Mouse (Mus musculus) cortical plate, adult 2 months (tissue): ENCODE measurements around the gene Ddx41. TPM values are rescaled to one million over a fixed set of nuclear protein-coding genes. Genes with fewer than 3 reads are reported as not detected.

ENCODE experiments used
- H3K27ac ChIP-seq: fragments of 200-500 bp; 2 replicates; pipeline ENCODE4 v1.5.1; 2012; ENCODE audit warnings: low read length, control low read depth, inconsistent platforms; ENCODE audit not compliant: insufficient read depth
- H3K4me1 ChIP-seq: fragments of 200-500 bp; 2 replicates; pipeline ENCODE4 v1.6.1; 2011; ENCODE audit warnings: low read length; ENCODE audit not compliant: control insufficient read depth, insufficient read depth
- H3K4me3 ChIP-seq: fragments of 200-500 bp; 2 replicates; pipeline ENCODE4 v1.5.1; 2011; ENCODE audit warnings: mild to moderate bottlenecking, low read length, control low read depth; ENCODE audit not compliant: insufficient read depth
- CTCF ChIP-seq: fragments of 200-500 bp; IDR thresholded peaks from 2 replicates; pipeline ENCODE4 v1.5.1; 2011; ENCODE audit warnings: mild to moderate bottlenecking, control low read depth, low read length; ENCODE audit not compliant: insufficient read depth; ENCODE audit errors: extremely low read depth
- POLR2A ChIP-seq: fragments of 200-500 bp; IDR thresholded peaks from 2 replicates; pipeline ENCODE4 v1.6.1; 2011; ENCODE audit warnings: mild to moderate bottlenecking, low read length, control low read depth; ENCODE audit not compliant: insufficient read depth; ENCODE audit errors: extremely low read depth
- polyA plus RNA-seq: library from polyadenylated mRNA; depleted of rRNA; stranded (reverse); fragments of >200 nt; gene quantifications from 2 replicates; pipeline ENCODE4 v1.2.3, GENCODE M21; 2012

Gene Ddx41
- polyA plus RNA-seq, 1 experiment, result 81.1 TPM

- no peak for TF ChIP-seq CTCF
- no peak for TF ChIP-seq POLR2A
- Histone ChIP-seq H3K27ac (no peak overlapping the region), H3K4me1 (peaks cover 2% of the 10 kb centered on the region; the same call in 1 of the 2 replicates), H3K4me3 (no peak overlapping the region)
Observed at GRCm38 (mm10) chr13:55496661-55497060, 39.8 kb downstream of the Ddx41 start.

DNA sequence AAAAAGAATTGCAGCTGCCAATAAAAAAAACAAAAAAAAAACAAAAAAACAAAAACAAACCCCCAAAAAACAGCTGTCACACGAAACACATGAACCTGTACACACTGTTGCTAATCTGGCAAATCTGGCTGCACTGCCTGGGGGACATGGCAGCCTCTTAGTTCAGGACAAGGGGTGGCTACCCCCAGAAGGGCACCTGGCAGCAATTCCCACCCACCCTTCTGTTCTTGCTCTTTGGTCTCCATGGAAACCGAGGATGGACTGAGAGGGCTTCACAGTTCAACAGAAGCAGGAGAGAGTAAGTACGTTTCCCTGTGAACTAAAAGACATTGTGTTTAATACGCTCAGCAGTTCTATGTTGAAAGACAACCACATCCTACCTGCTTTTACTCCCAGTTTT lies 40.8 kb downstream of the Ddx41 start:
- Histone ChIP-seq H3K4me3 (no peak overlapping the region), H3K27ac (no peak overlapping the region), H3K4me1 (peaks cover 2% of the 10 kb centered on the region; the same call in 1 of the 2 replicates)
- TF ChIP-seq CTCF (no peak), POLR2A (no peak)

DNA sequence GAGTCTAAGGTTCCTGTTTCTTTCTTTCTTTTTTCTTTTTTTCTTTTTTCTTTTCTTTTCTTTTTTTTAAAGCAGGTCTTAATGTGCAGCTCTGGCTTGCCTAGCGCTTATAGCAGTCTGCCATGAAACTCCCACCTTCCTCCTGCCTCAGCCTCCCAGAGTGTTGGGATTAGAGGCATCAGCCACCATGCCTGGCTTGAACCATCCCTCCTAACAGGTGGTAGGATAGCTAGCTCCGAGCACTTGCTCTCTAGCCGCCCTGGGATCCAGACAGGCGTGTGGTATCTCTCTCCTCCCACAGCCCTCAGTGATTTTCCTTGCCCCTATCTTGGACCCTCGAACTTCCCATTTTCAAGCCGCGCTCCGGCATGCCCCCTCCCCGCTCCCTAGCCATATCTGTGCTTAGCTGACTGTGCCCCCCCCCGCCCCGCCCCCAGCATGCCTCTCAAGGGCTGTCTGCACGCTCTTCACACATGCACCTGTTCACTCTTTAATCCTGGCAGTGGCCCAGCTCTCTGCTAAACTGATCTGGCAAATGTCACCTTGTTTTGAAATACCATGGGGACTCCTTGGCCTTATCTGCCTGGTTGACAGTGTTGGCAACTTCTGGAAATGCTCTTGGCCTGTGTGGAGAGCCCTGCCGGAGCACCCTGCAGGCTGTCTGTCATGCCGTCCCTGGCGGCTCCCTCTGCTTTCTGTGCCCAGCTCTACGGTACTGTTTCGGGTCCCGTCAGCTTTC lies 41.4 kb downstream of the Ddx41 start:
- no peak overlapping the region for H3K4me3 ChIP-seq
- TF ChIP-seq CTCF, result no peak
- no peak for TF ChIP-seq POLR2A
- no peak overlapping the region for H3K27ac ChIP-seq
- peaks cover 2% of the 10 kb centered on the region; the same call in 1 of the 2 replicates for H3K4me1 ChIP-seq

DNA sequence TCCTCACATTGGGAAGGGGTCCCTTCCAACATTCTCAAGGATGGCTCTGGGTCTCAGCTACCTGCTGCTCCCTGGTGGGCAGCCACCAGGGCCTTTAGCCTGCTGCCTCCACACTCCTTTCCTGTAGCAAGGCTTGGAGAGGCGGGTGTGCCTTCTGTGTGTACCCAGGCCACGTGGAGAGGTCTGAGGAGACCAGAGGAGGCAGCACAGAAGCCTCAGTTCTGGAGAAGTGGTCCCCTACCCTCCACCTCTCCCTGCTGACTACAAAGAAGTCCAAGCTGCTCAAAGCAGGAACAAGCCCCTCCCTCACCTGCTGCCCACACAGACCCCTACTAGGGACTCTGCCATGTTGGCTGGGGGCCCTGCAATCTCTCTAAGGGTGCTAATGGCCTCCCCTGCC lies 42.2 kb downstream of the Ddx41 start:
- no peak overlapping the region for H3K4me3 ChIP-seq
- H3K27ac ChIP-seq, result no peak overlapping the region
- TF ChIP-seq CTCF, result no peak
- TF ChIP-seq POLR2A, result no peak
- H3K4me1 ChIP-seq, result peaks cover 2% of the 10 kb centered on the region; the same call in 1 of the 2 replicates

DNA sequence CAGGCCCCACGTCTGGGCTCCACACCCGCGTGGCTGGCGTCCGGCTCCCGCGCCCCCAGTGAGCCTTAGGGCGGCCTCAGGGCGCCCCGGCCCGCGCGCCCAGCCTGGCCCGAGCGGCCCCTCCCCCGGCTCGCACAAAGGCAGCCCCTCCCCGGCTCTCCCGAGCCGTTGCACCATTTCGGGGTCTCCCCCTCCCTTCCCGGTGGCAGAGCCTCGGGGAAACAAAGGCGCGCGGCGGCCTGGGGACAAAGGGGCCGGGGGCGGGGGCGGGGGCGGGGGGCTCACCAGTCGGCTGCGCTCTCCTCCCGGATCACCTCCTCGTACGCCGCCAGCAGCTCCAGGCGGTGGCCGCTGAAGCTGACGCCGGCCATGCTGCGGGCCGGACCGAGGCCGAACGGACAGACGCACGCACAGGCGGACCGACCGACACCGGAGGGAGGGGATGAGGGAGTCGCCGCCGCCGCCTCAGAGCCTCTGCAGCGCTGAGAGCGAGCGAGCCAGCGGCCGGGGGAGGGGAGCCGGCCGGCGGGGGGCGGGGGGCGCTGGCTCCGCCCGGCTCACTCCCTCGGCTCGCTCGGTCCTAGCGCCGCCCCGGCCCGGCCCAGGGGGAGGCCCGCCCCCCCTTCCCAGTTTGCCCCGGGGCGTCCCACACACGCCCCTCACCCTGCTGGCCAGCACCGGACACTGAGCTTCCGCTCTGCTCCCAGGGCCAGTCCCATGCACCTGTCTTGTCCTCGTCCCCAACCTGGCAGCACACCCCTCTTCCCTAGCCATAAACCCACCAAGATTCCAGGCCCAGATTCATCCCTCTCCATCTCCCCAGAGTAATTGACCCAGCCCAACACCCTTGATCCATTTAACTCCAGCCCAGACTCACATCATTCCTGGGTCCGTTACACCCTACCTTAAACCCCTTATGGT lies 48.6 kb downstream of the Ddx41 start, which contains the start of gene Dbn1:
Gene Dbn1, minus strand, starts transcription at position 534 of the 921 bp plus-strand sequence.
- Histone ChIP-seq H3K4me3 (peak within 1 kb of the TSS; percentile 68), H3K4me1 (no peaks in the 10 kb centered on the region), H3K27ac (peak within 1 kb of the TSS; percentile 80)
- peak; percentile 20; the same call in 1 of the 2 replicates for TF ChIP-seq POLR2A
- TF ChIP-seq CTCF, result no peak

- Histone ChIP-seq H3K27ac (peak overlapping the region; percentile 80), H3K4me3 (peak overlapping the region; percentile 68), H3K4me1 (no peaks in the 10 kb centered on the region)
- TF ChIP-seq CTCF (no peak), POLR2A (0 out of 2 replicates have a peak, but pooled peaks have one; percentile 38)
Observed at GRCm38 (mm10) chr13:55486916-55487577, 49.4 kb downstream of the Ddx41 start.

- 0 out of 2 replicates have a peak overlapping the region, but pooled peaks have one; percentile 80 for H3K27ac ChIP-seq
- TF ChIP-seq POLR2A (no peak), CTCF (no peak)
- no peaks in the 10 kb centered on the region for H3K4me1 ChIP-seq
- peak overlapping the region; percentile 68 for H3K4me3 ChIP-seq
Observed at GRCm38 (mm10) chr13:55486029-55486794, 50.2 kb downstream of the Ddx41 start.

DNA sequence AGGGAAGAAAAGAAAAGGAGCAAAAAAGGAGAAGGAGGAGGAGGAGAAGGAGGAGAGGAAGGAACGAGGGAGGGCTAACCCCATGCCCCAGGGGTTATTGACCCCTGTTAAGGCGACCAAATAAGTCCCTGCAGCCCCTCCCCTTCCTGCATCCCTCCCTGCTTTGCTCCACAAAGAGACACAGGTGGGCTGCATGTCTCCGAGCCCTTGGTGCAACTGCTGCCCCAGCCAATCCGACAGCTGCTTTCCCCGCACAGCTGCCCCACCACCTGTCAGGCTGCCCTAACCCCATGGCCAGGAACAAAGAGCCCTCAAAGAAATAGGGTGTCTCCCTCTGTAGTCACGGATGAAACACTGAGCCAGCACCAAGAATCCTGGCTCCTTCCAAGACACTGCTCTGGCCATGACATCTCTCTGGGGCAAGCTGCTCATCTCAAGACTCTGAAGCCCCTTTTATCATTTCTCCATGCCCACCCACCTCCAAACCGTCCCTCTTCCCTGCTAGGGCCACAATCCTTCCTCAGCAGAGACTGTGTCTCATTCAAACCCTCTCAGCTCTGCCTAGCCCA lies 51.9 kb downstream of the Ddx41 start:
- Histone ChIP-seq H3K4me1 (no peaks in the 10 kb centered on the region), H3K4me3 (peak overlapping the region; percentile 68), H3K27ac (peak overlapping the region; percentile 83)
- TF ChIP-seq CTCF, result no peak
- 0 out of 2 replicates have a peak, but pooled peaks have one; percentile 11 for TF ChIP-seq POLR2A

- TF ChIP-seq POLR2A (peak; percentile 70; the same call in 1 of the 2 replicates), CTCF (no peak)
- peak overlapping the region; percentile 83 for H3K27ac ChIP-seq
- H3K4me1 ChIP-seq, result 0 out of 2 replicates have a peak, but pooled peaks cover 3% of the 10 kb centered on the region
- H3K4me3 ChIP-seq, result peak overlapping the region; percentile 68
Observed at GRCm38 (mm10) chr13:55483593-55483992, 52.9 kb downstream of the Ddx41 start.
